Mouse (Mus musculus) C2C12 (cell line): ENCODE results near the gene Slc25a13.

Experiments used
- CEBPB ChIP-seq: IDR thresholded peaks from one replicate; pipeline ENCODE4 v1.6.1; 2011; ENCODE audit warnings: low read depth, mild to moderate bottlenecking, control low read depth, moderate library complexity
- CTCF ChIP-seq: IDR thresholded peaks from one replicate; pipeline ENCODE4 v1.5.1; 2011; ENCODE audit not compliant: control insufficient read depth, insufficient read depth, insufficient read length
- USF1 ChIP-seq: IDR thresholded peaks from one replicate; pipeline ENCODE4 v1.6.1; 2011; ENCODE audit warnings: low read depth, mild to moderate bottlenecking, control low read depth, moderate library complexity

DNA sequence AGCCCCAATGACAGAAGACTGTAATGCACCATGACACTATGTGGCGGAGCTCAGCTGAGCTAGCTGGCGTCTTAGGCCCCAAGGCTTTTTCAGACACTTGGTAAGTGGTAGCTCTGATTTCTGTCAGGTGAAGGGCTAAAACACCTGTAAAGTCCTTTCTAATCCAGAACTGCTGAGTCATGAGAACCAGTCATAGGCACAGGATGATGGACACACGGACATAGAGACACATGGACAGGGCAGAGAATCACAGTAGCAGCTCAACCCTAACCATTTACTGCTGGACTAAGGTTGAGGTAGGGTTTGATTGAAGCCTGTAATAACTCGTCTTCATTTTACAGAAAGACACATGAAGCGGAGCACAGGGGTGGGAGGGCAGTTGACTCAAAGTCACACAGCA lies 95.1 kb downstream of the Slc25a13 start:
- TF ChIP-seq CTCF (no peak), USF1 (no peak), CEBPB (no peak)
